8 mouse cellular contexts compared by ENCODE assay signal in genomic region chr9:108196920-108197677, GRCm38 (mm10). TPM values are rescaled to one million over a fixed set of nuclear protein-coding genes. Genes with fewer than 3 reads are reported as not detected.
DNase-seq lines count a peak whose midpoint lies in the region; ATAC-seq lines count a peak whose summit lies in the region.

No protein-coding gene starts in this region.

- no peak overlapping the region for H3K9ac ChIP-seq in liver, embryonic 11.5 days (ENCODE audit: low read depth, low read length)

- H3K27ac ChIP-seq in liver, embryonic 11.5 days (ENCODE audit: low read depth, low read length), result no peak overlapping the region

- H3K4me2 ChIP-seq in liver, embryonic 11.5 days, result peak overlapping the region; percentile 26; the same call in 1 of the 2 replicates

- DNase-seq in adrenal gland, postnatal 14 days, result peak; percentile 32
- no peak for DNase-seq in adrenal gland, adult 8-10 months
- peak; percentile 36 for DNase-seq in thymus, postnatal 4 days
- no peak for DNase-seq in thymus, postnatal 25 days
- DNase-seq in liver, embryonic 11.5 days (ENCODE audit: low spot score), result no peak
- DNase-seq in spleen, adult 12 weeks (ENCODE audit: low spot score), result no peak
- no peak for DNase-seq in gastrocnemius, postnatal 25 days
- DNase-seq in layer of hippocampus, adult 9-10 months (ENCODE audit: low spot score), result no peak

- H3K4me1 ChIP-seq in liver, embryonic 11.5 days (replicated peaks; ENCODE audit: control insufficient read depth, insufficient read depth, low read length), result peaks cover 13% of the 10 kb centered on the region

- no peak for ATAC-seq in liver, embryonic 11.5 days (replicated peaks; ENCODE audit: low FRiP score)

- no peak overlapping the region for H3K4me3 ChIP-seq in liver, embryonic 11.5 days (ENCODE audit: low read depth, low read length)

- H3K36me3 ChIP-seq in liver, embryonic 11.5 days (ENCODE audit: control insufficient read depth, insufficient read depth, low read length), result no peaks in the 10 kb centered on the region

- H3K27me3 ChIP-seq in liver, embryonic 11.5 days (replicated peaks; ENCODE audit: control insufficient read depth, insufficient read depth, low read length), result no peaks in the 10 kb centered on the region

- 37% methylated on average over 24 of the region's 24 CpGs for WGBS in liver, embryonic 11.5 days

- H3K9me3 ChIP-seq in liver, embryonic 11.5 days (ENCODE audit: control insufficient read depth, low read length), result no peaks in the 10 kb centered on the region

RNA-seq across cellular contexts. Expression of gene Bsn, which starts 6.9 kb away (rescaled TPM):
- 2.9 TPM in 2 replicates for total RNA-seq in adrenal gland, postnatal 14 days (2021)
- 1 to 10 TPM; 3.7 to 6.8 (median 6.4) TPM for total RNA-seq in adrenal gland, adult 8-10 months (2022)
- 5.2 and 5.7 TPM in 2 replicates for polyA plus RNA-seq in liver, embryonic 11.5 days (2014; fragmentation: Nextera tagmentation; extraction: Ambion mirVana)
- total RNA-seq in gastrocnemius, postnatal 25 days (2021), result under 1 TPM; 0.05 to 0.08 TPM

Comparison
In these comparisons a context has a peak if more than half of its experiments do, and no peak if none do; other contexts are left out.
1. DNase-seq: peak in adrenal gland, postnatal 14 days (single experiment) and thymus, postnatal 4 days (single experiment); none in adrenal gland, adult 8-10 months (single experiment), thymus, postnatal 25 days (single experiment), liver, embryonic 11.5 days (single experiment), spleen, adult 12 weeks (single experiment), gastrocnemius, postnatal 25 days (single experiment) and layer of hippocampus, adult 9-10 months (single experiment).